Mouse (Mus musculus) MEL (cell line): ENCODE measurements at regions not wholly inside any gene's neighbourhood (a gene's known extent, or its start where the extent isn't known, plus 50 kb on each side); places are given as distances from the start of the nearest gene placed in this dataset.

ENCODE experiments used
- BHLHE40 ChIP-seq: IDR thresholded peaks from 2 replicates; pipeline ENCODE4 v1.6.1; 2012; ENCODE audit warnings: low read depth, mild to moderate bottlenecking, inconsistent platforms, low read length, improper control_type of control experiment, borderline replicate concordance
- CTCF ChIP-seq, 3 experiments: IDR thresholded peaks in 2 of 3; conservative IDR thresholded peaks in 1 of 3; 2 replicates each; pipeline ENCODE4 v1.5.1; 2011 to 2012; ENCODE audit warnings: low read length in 3 of 3, low read depth in 2 of 3, mild to moderate bottlenecking in 2 of 3, improper control_type of control experiment in 1 of 3, inconsistent platforms in 1 of 3, mixed read lengths in 1 of 3, moderate library complexity in 1 of 3; ENCODE audit not compliant: control insufficient read depth in 1 of 3, insufficient read depth in 1 of 3, poor library complexity in 1 of 3, severe bottlenecking in 1 of 3
- EP300 ChIP-seq, 2 experiments: IDR thresholded peaks; 2 replicates each; pipeline ENCODE4 v1.6.1; 2011; ENCODE audit warnings: improper control_type of control experiment in 2 of 2, low read length in 2 of 2, low read depth in 1 of 2, mild to moderate bottlenecking in 1 of 2
- HCFC1 ChIP-seq: IDR thresholded peaks from 2 replicates; pipeline ENCODE4 v1.6.1; 2012; ENCODE audit warnings: low read depth, mild to moderate bottlenecking, inconsistent platforms, low read length, improper control_type of control experiment, moderate library complexity
- JUND ChIP-seq: IDR thresholded peaks from 2 replicates; pipeline ENCODE4 v1.6.1; 2011; ENCODE audit warnings: low read depth, mild to moderate bottlenecking, improper control_type of control experiment, low read length
- MAX ChIP-seq: IDR thresholded peaks from 2 replicates; pipeline ENCODE4 v1.6.1; 2011; ENCODE audit warnings: low read length, improper control_type of control experiment
- POLR2A ChIP-seq, 2 experiments: IDR thresholded peaks; 2 replicates each; pipeline ENCODE4 v1.6.1; 2011 to 2012; ENCODE audit warnings: low read length in 2 of 2, mild to moderate bottlenecking in 2 of 2, control low read depth in 1 of 2, improper control_type of control experiment in 1 of 2, low read depth in 1 of 2, moderate library complexity in 1 of 2; ENCODE audit not compliant: control insufficient read depth in 1 of 2, insufficient read depth in 1 of 2, poor library complexity in 1 of 2
- USF1 ChIP-seq: IDR thresholded peaks from 2 replicates; pipeline ENCODE4 v1.6.1; 2014; ENCODE audit warnings: low read depth, mild to moderate bottlenecking, inconsistent platforms, low read length, improper control_type of control experiment, moderate library complexity
- ZKSCAN1 ChIP-seq: IDR thresholded peaks from 2 replicates; pipeline ENCODE4 v1.6.1; 2012; ENCODE audit warnings: low read depth, mild to moderate bottlenecking, inconsistent platforms, low read length, improper control_type of control experiment, moderate library complexity
- ZNF384 ChIP-seq: IDR thresholded peaks from 2 replicates; pipeline ENCODE4 v1.6.1; 2012; ENCODE audit warnings: low read depth, mild to moderate bottlenecking, inconsistent platforms, low read length, improper control_type of control experiment

GRCm38 (mm10) chr5:133788006-133788405, 311.5 kb upstream of the Castor2 start:
- TF ChIP-seq ZKSCAN1 (no peak), CTCF (IDR thresholded peaks at IDR 0.05 in 2 of 3, conservative IDR thresholded peaks at IDR 0.05 in 1 of 3; ENCODE audit: control insufficient read depth in 1 of 3, insufficient read depth in 1 of 3, low read depth in 2 of 3, low read length in 3 of 3, poor library complexity in 1 of 3, severe bottlenecking in 1 of 3) (no peak), POLR2A (IDR thresholded peaks at IDR 0.05; ENCODE audit: control insufficient read depth in 1 of 2, insufficient read depth in 1 of 2, low read depth in 1 of 2, low read length in 2 of 2, poor library complexity in 1 of 2) (no peak), BHLHE40 (no peak), EP300 (IDR thresholded peaks at IDR 0.05; ENCODE audit: low read depth in 1 of 2, low read length in 2 of 2) (no peak), HCFC1 (no peak), USF1 (no peak), MAX (no peak), JUND (no peak), ZNF384 (no peak)
